Mouse (Mus musculus) G1E (cell line): ENCODE data around the gene Myo3b.

Experiments
- CTCF ChIP-seq: IDR thresholded peaks from 2 replicates; pipeline ENCODE4 v1.5.1; 2012; ENCODE audit warnings: low read depth, low read length, inconsistent platforms, mixed read lengths
- GATA2 ChIP-seq: IDR thresholded peaks from 2 replicates; pipeline ENCODE4 v1.6.1; 2012; ENCODE audit warnings: low read depth, low read length, inconsistent platforms, borderline replicate concordance
- POLR2AphosphoS5 ChIP-seq: IDR thresholded peaks from 2 replicates; pipeline ENCODE4 v1.6.1; 2012; ENCODE audit warnings: low read depth, low read length, inconsistent platforms; ENCODE audit not compliant: insufficient replicate concordance

- no peak for TF ChIP-seq CTCF
- TF ChIP-seq POLR2AphosphoS5, result no peak
- TF ChIP-seq GATA2, result no peak
Observed at GRCm38 (mm10) chr2:70118376-70119264, 79.7 kb downstream of the Myo3b start.
